Mouse (Mus musculus) gastrocnemius, adult 2 months (tissue): ENCODE results near the gene Nipa1. TPM values are rescaled to one million over a fixed set of nuclear protein-coding genes. Genes with fewer than 3 reads are reported as not detected.

Experiments
- DNase-seq: peaks from one replicate; pipeline ENCODE4 v3.0.0; 2022
- H3K27ac ChIP-seq: fragments of 200-600 bp; 2 replicates; pipeline ENCODE4 v1.8.1; 2022; ENCODE audit warnings: mild to moderate bottlenecking
- H3K4me3 ChIP-seq: fragments of 200-600 bp; 2 replicates; pipeline ENCODE4 v1.8.1; 2022; ENCODE audit warnings: mild to moderate bottlenecking, moderate library complexity
- CTCF ChIP-seq: fragments of 200-600 bp; IDR thresholded peaks from 2 replicates; pipeline ENCODE4 v1.8.1; 2022; ENCODE audit warnings: antibody characterized with exemption, mild to moderate bottlenecking, moderate library complexity
- intact Hi-C: fragments of 180-260 bp; cut with DNase I; formaldehyde crosslinking; loops from one replicate; pipeline ENCODE4 v1.15.1; 2025
- long read RNA-seq, 2 experiments: library from polyadenylated mRNA; stranded (forward); transcript quantifications; one replicate each; pipeline ENCODE4 v2.0.0; 2021
- total RNA-seq, 2 experiments: library from RNA; stranded (reverse); gene quantifications; 2 replicates each; pipeline ENCODE4 v1.2.3; 2021

Nipa1 gene
- total RNA-seq, result 1 to 10 TPM; 2.5 to 3.5 TPM
- long read RNA-seq, experiment 1, partial matches to known transcripts, result 0 of 4 reads
- long read RNA-seq, experiment 1, other reads (novel, unspliced or antisense), result 0 of 4 reads
- long read RNA-seq, experiment 2, transcript Nipa1-201 (5 exons, 3,183 nt), result major isoform, 6 of 6 reads
- long read RNA-seq, experiment 2, partial matches to known transcripts, result 0 of 6 reads
- long read RNA-seq, experiment 2, other reads (novel, unspliced or antisense), result 0 of 6 reads

- TF ChIP-seq CTCF, result no peak
- H3K4me3 ChIP-seq, result peak within 1 kb of the TSS; percentile 97
- DNase-seq, result no peak
- intact Hi-C loops, result loop anchor here (2.0 kb wide), 1 partner anchor 29 kb away; no protein-coding TSS in a partner anchor
- peak within 1 kb of the TSS; percentile 85 for H3K27ac ChIP-seq
Measured at GRCm38 (mm10) chr7:56019930-56020253, at the start of gene Nipa1. TSS of gene Nipa1 (minus strand) at chr7:56019954.

GRCm38 (mm10) chr7:56066634-56067033 is 46.9 kb upstream of the Nipa1 start:
- no peak overlapping the region for H3K4me3 ChIP-seq
- no peak for TF ChIP-seq CTCF
- no peak for DNase-seq
- intact Hi-C loops, result no loop called here
- peak overlapping the region; percentile 12; the same call in 1 of the 2 replicates for H3K27ac ChIP-seq

GRCm38 (mm10) chr7:56066136-56066535 is 46.4 kb upstream of the Nipa1 start:
- intact Hi-C loops, result no loop called here
- no peak for DNase-seq
- peak overlapping the region; percentile 12; the same call in 1 of the 2 replicates for H3K27ac ChIP-seq
- no peak for TF ChIP-seq CTCF
- H3K4me3 ChIP-seq, result no peak overlapping the region

GRCm38 (mm10) chr7:56064876-56065275 is 45.1 kb upstream of the Nipa1 start:
- intact Hi-C loops, result no loop called here
- Histone ChIP-seq H3K4me3 (no peak overlapping the region), H3K27ac (no peak overlapping the region)
- no peak for TF ChIP-seq CTCF
- DNase-seq, result no peak

GRCm38 (mm10) chr7:56055338-56055737 is 35.6 kb upstream of the Nipa1 start:
- H3K27ac ChIP-seq, result no peak overlapping the region
- H3K4me3 ChIP-seq, result no peak overlapping the region
- DNase-seq, result no peak
- intact Hi-C loops, result no loop called here
- no peak for TF ChIP-seq CTCF

- no peak for TF ChIP-seq CTCF
- DNase-seq, result no peak
- Histone ChIP-seq H3K4me3 (no peak overlapping the region), H3K27ac (no peak overlapping the region)
- intact Hi-C loops, result no loop called here
Measured at GRCm38 (mm10) chr7:56052996-56053395, 33.2 kb upstream of the Nipa1 start.

GRCm38 (mm10) chr7:56050487-56050911 is 30.7 kb upstream of the Nipa1 start:
- Histone ChIP-seq H3K27ac (peak overlapping the region; percentile 97), H3K4me3 (peak overlapping the region; percentile 78)
- peak; percentile 35 for DNase-seq
- intact Hi-C loops, result no loop called here
- TF ChIP-seq CTCF, result no peak

- peak within 1 kb of the TSS; percentile 78 for H3K4me3 ChIP-seq
- intact Hi-C loops, result loop anchor here (2.0 to 10.0 kb wide), 2 partner anchors 31 to 255 kb away; partner anchors contain the start of genes Nipa1 and Tubgcp5
- DNase-seq, result peak; percentile 100
Measured at GRCm38 (mm10) chr7:56049831-56050321, 30.1 kb upstream of the Nipa1 start, which contains the start of gene Herc2. TSS of gene Herc2 (plus strand) at chr7:56050196.

GRCm38 (mm10) chr7:56047178-56047577 is 27.4 kb upstream of the Nipa1 start:
- TF ChIP-seq CTCF, result no peak
- Histone ChIP-seq H3K4me3 (no peak overlapping the region), H3K27ac (no peak overlapping the region)
- intact Hi-C loops, result loop anchor here (10.0 kb wide), 1 partner anchor 252 kb away; the partner anchor contains the start of gene Tubgcp5
- DNase-seq, result no peak

More at GRCm38 (mm10) chr7:56049831-56050321, 30.1 kb upstream of the Nipa1 start, which contains the start of gene Herc2:
- H3K27ac ChIP-seq, result peak within 1 kb of the TSS; percentile 97
- peak; percentile 9; the same call in 1 of the 2 replicates for TF ChIP-seq CTCF

- no peak for TF ChIP-seq CTCF
- intact Hi-C loops, result loop anchor here (5.0 to 10.0 kb wide), 2 partner anchors 82 to 249 kb away; partner anchors contain the start of genes Nipa2 and Tubgcp5
- Histone ChIP-seq H3K27ac (no peak overlapping the region), H3K4me3 (no peak overlapping the region)
- no peak for DNase-seq
Measured at GRCm38 (mm10) chr7:56044267-56044629, 24.5 kb upstream of the Nipa1 start.

GRCm38 (mm10) chr7:56043577-56044266 is 24.0 kb upstream of the Nipa1 start:
- intact Hi-C loops, result loop anchor here (1.0 to 10.0 kb wide), 3 partner anchors 56 to 249 kb away; partner anchors contain the start of genes Nipa2 and Tubgcp5
- no peak for DNase-seq
- no peak overlapping the region for H3K4me3 ChIP-seq
- TF ChIP-seq CTCF, result no peak
- no peak overlapping the region for H3K27ac ChIP-seq

GRCm38 (mm10) chr7:56042353-56042752 is 22.6 kb upstream of the Nipa1 start:
- intact Hi-C loops, result loop anchor here (5.0 to 10.0 kb wide), 2 partner anchors 80 to 248 kb away; partner anchors contain the start of genes Nipa2 and Tubgcp5
- TF ChIP-seq CTCF, result peak; percentile 86
- peak; percentile 83 for DNase-seq
- Histone ChIP-seq H3K27ac (no peak overlapping the region), H3K4me3 (no peak overlapping the region)

GRCm38 (mm10) chr7:56023586-56023985 is 3.8 kb upstream of the Nipa1 start:
- DNase-seq, result no peak
- no peak overlapping the region for H3K4me3 ChIP-seq
- no peak for TF ChIP-seq CTCF
- no peak overlapping the region for H3K27ac ChIP-seq
- intact Hi-C loops, result no loop called here
